Mouse (Mus musculus) cerebellum, adult (tissue): ENCODE results near the gene Itpr1.

Source experiments
- ATAC-seq: cut with Nextera tagmentation; 2 replicates; pipeline ENCODE4 v1.9.2; 2017; ENCODE audit warnings: mild to moderate bottlenecking, moderate library complexity, mixed read lengths; ENCODE audit not compliant: insufficient number of reproducible peaks, low FRiP score, low TSS enrichment

Itpr1 gene

GRCm38 (mm10) chr6:108313997-108314396 lies 101.1 kb downstream of the Itpr1 start:
- no peak for ATAC-seq

GRCm38 (mm10) chr6:108316268-108316824 lies 103.5 kb downstream of the Itpr1 start:
- ATAC-seq = no peak

GRCm38 (mm10) chr6:108316951-108317350 lies 104.1 kb downstream of the Itpr1 start:
- no peak for ATAC-seq

GRCm38 (mm10) chr6:108321653-108322052 lies 108.8 kb downstream of the Itpr1 start:
- ATAC-seq = peak; percentile 74

- ATAC-seq = no peak
Observed at GRCm38 (mm10) chr6:108324464-108325025, 111.6 kb downstream of the Itpr1 start.

GRCm38 (mm10) chr6:108325400-108325799 lies 112.5 kb downstream of the Itpr1 start:
- no peak for ATAC-seq

- no peak for ATAC-seq
Observed at GRCm38 (mm10) chr6:108325948-108326411, 113.1 kb downstream of the Itpr1 start.

GRCm38 (mm10) chr6:108326751-108327161 lies 113.9 kb downstream of the Itpr1 start:
- no peak for ATAC-seq

DNA sequence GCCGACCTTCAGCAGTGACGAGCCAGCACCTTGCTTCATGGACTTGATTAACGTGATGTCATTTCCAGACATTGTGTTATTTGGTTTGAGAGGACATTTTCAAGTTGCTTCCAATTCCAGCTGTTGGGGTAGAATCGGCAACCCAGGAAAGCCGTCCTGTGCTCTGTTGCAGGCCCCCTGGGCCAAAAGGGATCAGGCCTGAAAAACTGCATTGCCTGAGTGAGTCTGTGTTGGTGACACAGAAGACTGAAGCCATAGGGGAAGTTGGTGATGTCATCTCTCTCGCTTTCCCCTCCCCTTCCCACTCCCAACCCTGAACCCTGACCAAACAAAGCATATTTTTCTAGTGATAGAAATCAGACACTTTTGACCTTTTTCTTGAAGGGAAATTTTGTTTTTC lies 114.7 kb downstream of the Itpr1 start:
- ATAC-seq = no peak

- no peak for ATAC-seq
Observed at GRCm38 (mm10) chr6:108328296-108328695, 115.4 kb downstream of the Itpr1 start.

DNA sequence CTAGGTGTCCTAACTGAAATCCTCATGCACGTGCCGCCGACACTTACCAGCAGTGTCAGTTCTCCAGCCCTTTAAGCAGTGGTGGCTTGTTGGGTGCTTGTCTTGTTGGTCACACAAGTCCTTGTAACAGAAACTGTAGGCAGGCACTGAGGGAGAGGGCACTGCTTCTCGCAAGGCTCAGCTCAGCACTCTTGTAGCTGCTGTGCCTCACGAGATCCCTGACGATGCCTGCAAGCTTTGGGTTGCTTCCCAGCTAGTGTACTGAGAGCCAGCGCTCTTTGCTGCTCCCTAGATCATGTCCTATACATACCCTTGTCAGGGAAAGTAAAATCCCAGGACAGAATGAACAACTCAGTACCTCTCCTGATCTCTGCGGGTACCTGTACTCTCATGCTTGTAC lies 117.6 kb downstream of the Itpr1 start:
- ATAC-seq = no peak

DNA sequence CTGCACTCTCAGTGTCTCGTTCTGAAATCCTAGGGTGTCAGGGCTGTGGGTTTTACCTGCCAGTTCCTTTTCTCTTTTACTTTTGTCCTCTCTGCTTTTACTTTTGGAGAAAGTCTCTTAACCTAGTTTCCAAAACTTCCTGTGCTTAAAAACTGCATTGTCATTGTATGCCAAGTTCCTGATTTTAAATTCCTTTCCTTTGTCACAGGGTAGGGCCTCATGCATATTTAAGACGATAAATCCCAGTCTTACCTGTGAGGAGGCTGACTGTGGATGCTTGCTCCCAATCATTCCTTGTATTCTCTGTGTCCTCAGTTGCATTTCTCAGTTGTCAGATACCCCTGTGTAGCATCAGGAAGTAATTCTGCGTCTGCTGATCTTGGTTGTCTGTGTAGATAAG lies 118.4 kb downstream of the Itpr1 start:
- no peak for ATAC-seq

DNA sequence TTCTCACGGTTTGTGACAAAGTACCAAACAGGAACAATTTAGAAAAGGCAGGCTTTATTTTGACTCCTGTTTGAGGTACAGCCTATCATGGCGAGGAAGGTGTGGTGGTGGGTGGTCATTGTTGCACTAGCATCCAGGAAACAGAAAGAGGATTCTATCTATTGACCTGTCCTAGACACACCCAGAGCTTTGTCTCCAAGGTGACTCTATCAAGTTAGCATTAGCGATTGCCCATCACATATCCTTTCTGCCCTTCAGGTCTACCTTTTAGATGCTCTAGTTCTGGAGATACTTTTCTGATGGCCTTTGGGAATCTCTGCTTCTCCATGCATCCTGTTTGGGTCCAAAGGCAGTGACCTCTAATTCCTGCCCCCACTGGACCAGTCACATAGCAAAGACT lies 121.2 kb downstream of the Itpr1 start:
- no peak for ATAC-seq

GRCm38 (mm10) chr6:108335202-108335823 lies 122.4 kb downstream of the Itpr1 start:
- no peak for ATAC-seq

GRCm38 (mm10) chr6:108336506-108336905 lies 123.6 kb downstream of the Itpr1 start:
- no peak for ATAC-seq

- ATAC-seq = peak; percentile 23; the same call in 1 of the 2 replicates
Observed at GRCm38 (mm10) chr6:108337289-108337688, 124.4 kb downstream of the Itpr1 start.

GRCm38 (mm10) chr6:108338362-108338761 lies 125.5 kb downstream of the Itpr1 start:
- ATAC-seq = no peak

- ATAC-seq = no peak
Observed at GRCm38 (mm10) chr6:108342989-108343388, 130.1 kb downstream of the Itpr1 start.

DNA sequence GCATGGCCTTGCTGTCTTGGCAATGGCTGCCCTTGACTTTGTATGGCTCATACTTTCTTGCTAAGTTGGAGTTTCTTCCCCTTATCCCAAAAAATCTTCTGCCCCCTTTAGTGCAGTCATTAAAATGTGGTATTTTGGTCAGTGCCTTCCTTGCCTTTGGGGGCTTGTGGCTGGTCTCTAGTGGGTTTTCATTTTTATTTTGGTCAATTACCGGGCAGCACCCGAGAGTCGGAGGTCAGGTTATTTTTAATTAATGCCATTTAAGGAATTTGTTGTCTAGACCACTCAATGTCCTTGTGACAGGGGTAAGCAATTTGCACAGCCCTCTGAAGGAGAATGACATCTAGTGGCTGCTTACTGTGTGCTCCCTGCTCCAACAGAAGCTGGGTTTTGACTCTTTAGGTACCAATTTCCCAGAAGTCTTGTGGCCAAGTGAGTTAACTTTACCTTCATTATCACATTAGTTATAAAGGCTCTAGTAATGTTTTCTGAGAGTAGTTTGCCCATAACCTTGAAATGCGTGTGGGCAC lies 130.9 kb downstream of the Itpr1 start:
- ATAC-seq = no peak

DNA sequence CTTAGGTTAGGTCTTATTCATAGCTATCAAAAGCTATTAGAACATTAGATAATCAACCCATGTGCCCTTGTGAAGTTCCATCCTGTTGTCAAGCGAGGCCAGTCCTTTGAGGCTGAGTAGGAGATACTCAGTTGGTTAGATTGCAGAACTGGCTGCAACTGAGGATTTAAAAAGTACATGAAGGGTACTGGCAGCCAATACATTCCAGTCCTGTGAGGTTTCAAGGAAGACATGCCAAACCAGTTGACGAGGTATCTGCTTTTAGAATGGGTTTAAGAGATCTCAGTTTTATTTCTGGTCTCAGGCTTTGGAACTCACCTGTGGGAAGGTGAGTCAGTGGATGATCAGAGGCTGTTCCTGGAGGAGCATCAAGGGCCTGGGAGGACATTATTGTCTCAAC lies 137.9 kb downstream of the Itpr1 start:
- ATAC-seq = no peak

GRCm38 (mm10) chr6:108351998-108352397 lies 139.1 kb downstream of the Itpr1 start:
- ATAC-seq = no peak

- no peak for ATAC-seq
Observed at GRCm38 (mm10) chr6:108367412-108367811, 154.5 kb downstream of the Itpr1 start.
